Mouse (Mus musculus) intestine, embryonic 16.5 days (tissue): ENCODE data around the gene Rasip1. TPM values are rescaled to one million over a fixed set of nuclear protein-coding genes. Genes with fewer than 3 reads are reported as not detected.
A peak's percentile ranks its signal among the peaks of the same experiment; 100 is the strongest.

Experiments used
- ATAC-seq: fragments of 200-750 bp; cut with Nextera tagmentation; 2 replicates; pipeline ENCODE4 v1.8.0; 2017; ENCODE audit warnings: moderate TSS enrichment, moderate library complexity
- H3K27ac ChIP-seq: fragments of 300-500 bp; sonication (generic); 2 replicates; pipeline ENCODE4 v1.5.1; 2014; ENCODE audit warnings: mild to moderate bottlenecking, low read length
- H3K27me3 ChIP-seq: fragments of 300-500 bp; sonication (generic); replicated peaks from 2 replicates; pipeline ENCODE4 v1.6.1; 2014; ENCODE audit warnings: low read length, control low read depth, mixed read lengths; ENCODE audit not compliant: control insufficient read depth, insufficient read depth
- H3K36me3 ChIP-seq: fragments of 300-500 bp; sonication (generic); 2 replicates; pipeline ENCODE4 v1.6.1; 2014; ENCODE audit warnings: low read length, control low read depth; ENCODE audit not compliant: control insufficient read depth, insufficient read depth
- H3K4me1 ChIP-seq: fragments of 300-500 bp; sonication (generic); 2 replicates; pipeline ENCODE4 v1.6.1; 2014; ENCODE audit warnings: low read length, control low read depth, mixed read lengths; ENCODE audit not compliant: control insufficient read depth, insufficient read depth
- H3K4me2 ChIP-seq: fragments of 300-500 bp; sonication (generic); 2 replicates; pipeline ENCODE4 v1.6.1; 2014; ENCODE audit warnings: low read depth, low read length, control low read depth
- H3K4me3 ChIP-seq: fragments of 300-500 bp; sonication (generic); 2 replicates; pipeline ENCODE4 v1.5.1; 2014; ENCODE audit warnings: mild to moderate bottlenecking, low read length
- H3K9ac ChIP-seq: fragments of 300-500 bp; sonication (generic); 2 replicates; pipeline ENCODE4 v1.6.1; 2014; ENCODE audit warnings: low read depth, low read length
- H3K9me3 ChIP-seq: fragments of 300-500 bp; sonication (generic); 2 replicates; pipeline ENCODE4 v1.6.1; 2016; ENCODE audit warnings: low read length, control low read depth; ENCODE audit not compliant: control insufficient read depth
- WGBS: fragments of 180-500 bp; shearing (Covaris S2); extraction: QIAGEN DNeasy Blood & Tissue Kit; methylation state at CpG from one replicate; pipeline ENCODE4 v1.1.7; 2014; 5-methylcytosine and 5-hydroxymethylcytosine counted together
- polyA plus RNA-seq: library from polyadenylated mRNA; unstranded; fragments of >200 nt; fragmentation: Nextera tagmentation; extraction: Ambion mirVana; gene quantifications from 2 replicates; pipeline ENCODE4 v1.2.1, GENCODE M21; 2015

Rasip1 gene
- polyA plus RNA-seq, 1 experiment from 2014 or later = 3.4 TPM

DNA sequence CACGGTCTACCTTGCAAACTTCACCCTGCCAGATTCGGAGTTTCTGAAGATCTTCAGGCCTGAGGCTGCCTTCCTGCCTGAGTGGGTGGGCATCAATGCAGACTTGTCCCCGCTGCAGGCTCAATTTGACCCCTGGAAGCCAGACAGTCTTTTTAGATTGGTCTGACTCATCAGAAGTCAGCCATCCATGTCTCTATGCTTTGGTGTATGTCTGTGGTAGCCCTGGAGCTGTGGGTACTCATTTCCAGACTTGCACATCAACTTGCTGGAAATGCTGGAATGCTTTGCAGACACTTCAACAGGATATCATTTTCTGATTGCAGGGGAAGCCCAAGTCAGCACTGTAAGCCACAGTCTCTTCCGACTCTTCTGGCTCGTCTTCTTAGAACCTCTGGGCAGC is 7.7 kb upstream of the Rasip1 start:
- H3K36me3 ChIP-seq = no peaks in the 10 kb centered on the region
- WGBS = 90% methylated on average over 5 of the region's 5 CpGs
- H3K9ac ChIP-seq = no peak overlapping the region

DNA sequence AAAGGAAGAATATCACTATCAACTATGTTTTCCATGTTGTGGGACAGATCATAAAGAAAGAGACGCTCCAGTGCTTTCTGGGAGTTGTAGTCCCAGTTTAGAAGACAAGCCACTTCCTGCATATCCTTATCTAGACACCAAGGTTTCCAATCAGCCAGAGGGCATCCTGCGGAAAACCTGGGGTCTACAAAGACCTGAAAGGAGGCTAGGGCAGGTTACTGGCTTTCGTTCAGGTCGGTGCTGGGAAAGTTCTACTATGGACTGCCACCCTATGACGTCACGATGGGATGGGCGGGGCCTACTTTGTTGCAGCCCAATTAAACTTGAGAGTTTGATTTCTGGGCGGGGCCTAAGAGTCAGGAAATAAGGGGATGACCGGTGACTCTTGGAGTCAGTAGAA is 5.8 kb upstream of the Rasip1 start, which contains the start of gene Izumo1:
Izumo1 (plus strand) TSS at position 369 of the 400 bp plus-strand sequence.
- Histone ChIP-seq H3K27ac (no peak within 1 kb of the TSS), H3K27me3 (peaks cover 12% of the 10 kb centered on the region), H3K4me3 (no peak within 1 kb of the TSS), H3K9me3 (no peaks in the 10 kb centered on the region), H3K9ac (no peak within 1 kb of the TSS), H3K4me2 (no peak within 1 kb of the TSS), H3K4me1 (peaks cover 3% of the 10 kb centered on the region; the same call in 1 of the 2 replicates), H3K36me3 (no peaks in the 10 kb centered on the region)
- 39% methylated on average over 9 of the region's 9 CpGs for whole genome bisulfite sequencing
- ATAC-seq = no peak

More for the DNA sequence above, 7.7 kb upstream of the Rasip1 start:
- no peak for ATAC-seq
- Histone ChIP-seq H3K4me1 (peaks cover 3% of the 10 kb centered on the region; the same call in 1 of the 2 replicates), H3K9me3 (no peaks in the 10 kb centered on the region), H3K27me3 (peaks cover 20% of the 10 kb centered on the region), H3K4me2 (no peak overlapping the region), H3K4me3 (no peak overlapping the region), H3K27ac (no peak overlapping the region)

DNA sequence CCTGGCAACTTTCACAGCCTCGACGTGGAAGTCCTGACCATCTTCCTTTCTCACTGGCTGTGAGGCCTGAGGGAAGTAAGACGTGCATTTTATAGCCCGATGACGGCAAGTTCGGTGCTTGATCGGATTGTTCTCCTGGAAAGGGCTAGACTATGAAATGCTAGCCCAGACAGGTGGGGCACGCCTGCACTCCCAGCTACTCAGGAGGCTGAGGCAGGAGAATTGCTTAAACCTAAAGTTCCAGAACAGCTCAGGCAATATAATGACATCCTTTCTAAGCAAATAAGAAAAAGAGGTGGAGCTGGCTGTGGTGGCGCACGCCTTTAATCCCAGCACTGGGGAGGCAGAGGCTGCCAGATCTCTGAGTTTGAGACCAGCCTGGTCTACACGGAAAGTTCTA is 3.8 kb upstream of the Rasip1 start:
- no peak for ATAC-seq
- Histone ChIP-seq H3K9me3 (no peaks in the 10 kb centered on the region), H3K4me2 (no peak overlapping the region), H3K9ac (no peak overlapping the region), H3K27ac (no peak overlapping the region), H3K36me3 (no peaks in the 10 kb centered on the region), H3K4me3 (no peak overlapping the region), H3K4me1 (peaks cover 5% of the 10 kb centered on the region; the same call in 1 of the 2 replicates), H3K27me3 (peaks cover 12% of the 10 kb centered on the region)
- WGBS = 93% methylated on average over 11 of the region's 11 CpGs

DNA sequence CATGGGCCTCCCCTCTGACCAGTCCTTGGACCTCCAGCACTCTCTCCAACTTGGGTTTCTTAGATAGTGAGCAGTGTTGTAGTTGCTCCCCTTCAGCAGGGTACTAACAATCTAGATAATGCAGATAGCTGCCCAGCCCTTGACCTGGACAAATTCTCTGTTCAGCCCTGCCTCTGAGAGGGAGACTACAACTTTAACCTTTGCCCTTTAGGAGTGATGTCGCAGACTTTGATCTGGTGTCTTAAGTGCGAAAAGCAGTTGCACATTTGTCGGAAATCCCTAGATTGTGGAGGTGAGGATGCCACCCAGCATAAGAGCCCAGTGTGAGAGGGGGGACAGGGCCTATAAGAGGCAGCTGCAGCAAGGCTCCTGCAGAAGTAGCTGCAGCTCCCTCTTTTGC is 2.6 kb upstream of the Rasip1 start:
- Histone ChIP-seq H3K9me3 (no peaks in the 10 kb centered on the region), H3K4me1 (peaks cover 7% of the 10 kb centered on the region; the same call in 1 of the 2 replicates), H3K27me3 (peaks cover 10% of the 10 kb centered on the region), H3K4me3 (no peak overlapping the region), H3K36me3 (no peaks in the 10 kb centered on the region), H3K27ac (no peak overlapping the region), H3K9ac (no peak overlapping the region), H3K4me2 (no peak overlapping the region)
- 74% methylated on average over 3 of the region's 3 CpGs for WGBS
- no peak for ATAC-seq

- Histone ChIP-seq H3K27ac (no peak overlapping the region), H3K4me1 (peaks cover 7% of the 10 kb centered on the region; the same call in 1 of the 2 replicates), H3K36me3 (no peaks in the 10 kb centered on the region), H3K9ac (no peak overlapping the region), H3K27me3 (peaks cover 10% of the 10 kb centered on the region), H3K4me2 (no peak overlapping the region), H3K4me3 (no peak overlapping the region), H3K9me3 (no peaks in the 10 kb centered on the region)
- 84% methylated on average over 8 of the region's 8 CpGs for WGBS
- ATAC-seq = no peak
Measured at GRCm38 (mm10) chr7:45625481-45625880, 1.8 kb upstream of the Rasip1 start.

DNA sequence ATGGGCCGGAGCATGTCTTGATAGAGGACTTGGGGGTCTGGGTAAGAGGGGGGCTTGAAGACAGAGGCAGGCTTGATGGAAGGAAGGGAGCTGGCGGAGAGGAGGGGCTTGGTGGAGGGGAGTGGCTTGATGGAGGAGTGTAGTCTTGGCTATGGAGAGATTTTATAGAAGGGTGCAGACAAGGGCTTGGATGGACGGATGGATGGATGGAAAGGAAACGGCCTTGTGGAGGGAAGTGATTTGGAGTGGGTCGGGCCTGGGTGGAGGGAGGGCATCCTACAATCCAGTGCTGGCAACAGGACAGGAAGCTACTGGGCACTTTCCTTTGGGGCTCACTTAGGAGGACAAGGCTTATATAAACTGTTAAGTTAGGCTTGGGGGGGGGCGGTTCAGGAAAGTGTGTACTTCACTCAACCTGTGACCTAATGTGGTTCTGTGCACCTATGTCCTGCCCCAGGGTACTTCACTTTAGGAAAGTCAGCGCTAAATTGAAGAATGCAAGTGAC is 664 bp upstream of the Rasip1 start:
- no peak for ATAC-seq
- H3K9ac ChIP-seq = no peak overlapping the region
- no peak overlapping the region for H3K4me2 ChIP-seq
- H3K36me3 ChIP-seq = no peaks in the 10 kb centered on the region
- peaks cover 10% of the 10 kb centered on the region for H3K27me3 ChIP-seq
- no peaks in the 10 kb centered on the region for H3K9me3 ChIP-seq
- 86% methylated on average over 7 of the region's 7 CpGs for WGBS
- no peak overlapping the region for H3K27ac ChIP-seq
- peaks cover 10% of the 10 kb centered on the region; the same call in 1 of the 2 replicates for H3K4me1 ChIP-seq
- no peak overlapping the region; the same call in 1 of the 2 replicates for H3K4me3 ChIP-seq

DNA sequence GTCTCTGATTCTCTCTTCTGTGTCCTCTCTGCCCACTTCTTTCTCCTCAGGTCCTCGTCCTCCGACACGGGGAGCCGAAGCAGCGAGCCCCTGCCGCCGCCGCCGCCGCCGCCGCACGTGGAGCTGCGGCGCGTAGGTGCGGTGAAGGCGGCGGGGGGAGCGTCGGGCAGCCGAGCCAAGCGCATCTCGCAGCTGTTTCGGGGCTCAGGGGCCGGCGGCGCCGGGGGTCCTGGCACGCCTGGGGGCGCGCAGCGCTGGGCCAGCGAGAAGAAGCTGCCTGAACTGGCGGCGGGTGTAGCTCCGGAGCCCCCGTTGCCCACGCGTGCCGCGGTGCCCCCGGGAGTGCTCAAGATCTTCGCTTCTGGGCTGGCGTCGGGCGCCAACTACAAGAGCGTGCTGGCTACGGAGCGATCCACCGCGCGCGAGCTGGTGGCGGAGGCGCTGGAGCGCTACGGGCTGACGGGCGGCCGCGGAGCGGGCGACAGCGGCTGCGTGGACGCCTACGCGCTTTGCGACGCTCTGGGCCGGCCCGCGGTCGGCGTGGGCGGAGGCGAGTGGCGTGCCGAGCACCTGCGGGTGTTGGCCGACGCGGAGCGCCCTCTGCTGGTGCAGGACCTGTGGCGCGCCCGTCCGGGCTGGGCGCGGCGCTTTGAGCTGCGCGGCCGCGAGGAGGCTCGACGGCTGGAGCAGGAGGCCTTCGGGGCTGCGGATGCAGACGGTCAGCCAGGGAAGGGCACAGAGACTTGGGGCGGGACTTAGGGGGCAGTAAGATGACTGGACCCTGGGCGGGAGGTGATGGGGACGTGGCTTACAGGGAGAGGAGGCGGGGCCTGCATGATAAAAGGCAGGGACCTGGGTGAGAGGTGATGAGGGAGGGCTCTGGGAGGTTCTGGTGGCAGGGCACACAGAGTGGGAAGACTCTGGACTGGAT is 1.3 kb downstream of the Rasip1 start:
- Histone ChIP-seq H3K36me3 (no peaks in the 10 kb centered on the region), H3K27me3 (peaks cover 16% of the 10 kb centered on the region), H3K4me3 (peak overlapping the region; percentile 61), H3K4me2 (peak overlapping the region; percentile 99), H3K4me1 (peaks cover 13% of the 10 kb centered on the region; the same call in 1 of the 2 replicates), H3K27ac (peak overlapping the region; percentile 49), H3K9me3 (no peaks in the 10 kb centered on the region), H3K9ac (peak overlapping the region; percentile 79)
- peak; percentile 85 for ATAC-seq
- under 1% methylated on average over 105 of the region's 105 CpGs for WGBS

DNA sequence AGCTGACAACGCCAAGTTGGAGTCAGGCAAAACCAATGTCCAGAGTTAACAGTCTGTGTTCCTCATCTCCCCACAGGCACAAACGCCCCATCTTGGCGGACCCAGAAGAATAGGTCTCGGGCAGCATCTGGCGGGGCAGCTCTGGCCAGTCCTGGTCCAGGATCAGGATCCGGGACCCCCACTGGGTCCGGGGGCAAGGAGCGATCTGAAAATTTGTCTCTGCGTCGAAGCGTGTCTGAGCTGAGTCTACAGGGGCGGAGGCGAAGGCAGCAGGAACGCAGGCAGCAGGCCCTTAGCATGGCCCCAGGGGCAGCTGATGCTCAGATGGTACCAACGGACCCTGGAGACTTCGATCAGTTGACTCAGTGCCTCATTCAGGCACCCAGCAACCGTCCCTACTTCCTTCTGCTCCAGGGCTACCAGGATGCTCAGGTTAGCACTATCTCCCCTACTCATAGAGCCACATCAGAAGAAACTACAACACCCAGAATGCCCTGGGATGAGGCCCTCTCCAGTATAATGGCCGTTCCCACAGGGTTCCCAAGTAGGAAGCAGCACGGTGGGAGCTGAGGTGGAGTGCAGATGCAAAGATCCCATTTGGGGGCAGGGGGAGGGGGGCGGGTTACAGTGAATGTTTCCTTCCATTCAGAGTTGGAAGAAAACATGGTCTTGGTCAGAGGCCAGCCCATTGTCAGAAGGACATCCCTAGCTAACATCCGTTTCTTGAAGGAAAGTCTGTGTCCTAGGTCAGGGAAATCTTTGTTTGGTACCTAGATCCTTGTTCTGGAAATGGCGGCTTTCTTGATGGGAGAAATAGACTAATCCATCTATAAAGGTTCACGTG is 3.0 kb downstream of the Rasip1 start:
- Histone ChIP-seq H3K27ac (no peak overlapping the region), H3K4me1 (peaks cover 13% of the 10 kb centered on the region; the same call in 1 of the 2 replicates), H3K9me3 (no peaks in the 10 kb centered on the region), H3K9ac (0 out of 2 replicates have a peak overlapping the region, but pooled peaks have one; percentile 13), H3K36me3 (no peaks in the 10 kb centered on the region), H3K4me2 (no peak overlapping the region), H3K4me3 (no peak overlapping the region), H3K27me3 (peaks cover 16% of the 10 kb centered on the region)
- no peak for ATAC-seq
- WGBS = 77% methylated on average over 23 of the region's 23 CpGs

- Histone ChIP-seq H3K36me3 (no peaks in the 10 kb centered on the region; the same call in 1 of the 2 replicates), H3K4me1 (peaks cover 15% of the 10 kb centered on the region; the same call in 1 of the 2 replicates), H3K4me2 (peak overlapping the region; percentile 45), H3K9me3 (no peaks in the 10 kb centered on the region), H3K27ac (no peak overlapping the region), H3K9ac (peak overlapping the region; percentile 62), H3K27me3 (peaks cover 15% of the 10 kb centered on the region), H3K4me3 (peak overlapping the region; percentile 11)
- no peak for ATAC-seq
- WGBS = 30% methylated on average over 35 of the region's 35 CpGs
Measured at GRCm38 (mm10) chr7:45632499-45632898, 5.2 kb downstream of the Rasip1 start.
